Mouse (Mus musculus): ENCODE measurements around the gene Mtus2. TPM values are rescaled to one million over a fixed set of nuclear protein-coding genes. Genes with fewer than 3 reads are reported as not detected.

Mtus2 gene
- total and polyA plus RNA-seq, 2 experiments from 2014 or later, result 38.0 to 41.6 TPM

GRCm38 (mm10) chr5:148328982-148329381, 371.9 kb downstream of the Mtus2 start:
- no peak for ATAC-seq (ENCODE audit: low FRiP score)

DNA sequence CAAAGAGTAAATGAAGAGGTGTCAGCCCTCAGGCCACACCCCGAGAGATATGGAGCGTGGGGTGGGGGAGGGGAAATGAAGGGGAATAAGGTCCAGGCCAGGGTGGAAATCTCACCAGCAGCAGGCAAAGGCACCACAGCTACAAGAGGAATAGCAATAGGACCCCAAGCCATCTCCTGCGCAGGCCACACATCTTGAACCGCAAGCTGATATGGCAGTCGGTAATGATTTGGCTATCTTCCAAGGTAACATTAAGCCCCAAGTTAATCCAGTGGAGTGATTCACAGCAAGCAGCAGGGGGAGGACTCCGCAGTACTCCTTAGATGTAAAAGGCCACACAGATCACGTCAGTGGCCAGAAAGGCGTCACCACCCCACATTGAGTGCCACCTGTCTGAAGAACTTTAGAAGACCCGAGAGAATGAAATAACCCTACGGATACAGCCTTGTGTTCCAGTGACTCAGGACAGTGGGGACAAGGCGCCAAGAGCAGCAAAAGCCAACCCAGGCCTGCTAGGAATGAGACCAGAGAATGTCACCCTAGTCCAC, 374.2 kb downstream of the Mtus2 start:
- Histone ChIP-seq H3K36me3 (ENCODE audit: insufficient read depth, low read length) (peaks cover 12% of the 10 kb centered on the region; the same call in 1 of the 2 replicates), H3K9ac (replicated peaks; ENCODE audit: low read length, poor library complexity, severe bottlenecking) (no peak overlapping the region), H3K4me2 (ENCODE audit: low read depth, low read length, poor library complexity, severe bottlenecking) (no peak overlapping the region), H3K27me3 (ENCODE audit: insufficient read depth, low read length) (no peaks in the 10 kb centered on the region), H3K27ac (ENCODE audit: low read depth, low read length) (no peak overlapping the region), H3K4me1 (ENCODE audit: insufficient read depth, low read length) (no peaks in the 10 kb centered on the region), H3K4me3 (ENCODE audit: low read depth, low read length) (no peak overlapping the region), H3K9me3 (ENCODE audit: low read length) (no peaks in the 10 kb centered on the region)
- ATAC-seq (ENCODE audit: low FRiP score) (peak; percentile 14; the same call in 1 of the 2 replicates), DNase-seq (ENCODE audit: low spot score) (peak; percentile 56)
- TF ChIP-seq CTCF (IDR thresholded peaks at IDR 0.05), result no peak
- 68% methylated on average over 11 of the region's 11 CpGs for WGBS

More at GRCm38 (mm10) chr5:148328982-148329381, 371.9 kb downstream of the Mtus2 start:
- no peak for DNase-seq (ENCODE audit: low spot score)
- Histone ChIP-seq H3K27ac (ENCODE audit: low read depth, low read length) (no peak overlapping the region), H3K4me1 (ENCODE audit: insufficient read depth, low read length) (no peaks in the 10 kb centered on the region), H3K9ac (replicated peaks; ENCODE audit: low read length, poor library complexity, severe bottlenecking) (no peak overlapping the region), H3K36me3 (ENCODE audit: insufficient read depth, low read length) (peaks cover 7% of the 10 kb centered on the region; the same call in 1 of the 2 replicates), H3K4me3 (ENCODE audit: low read depth, low read length) (no peak overlapping the region), H3K9me3 (ENCODE audit: low read length) (no peaks in the 10 kb centered on the region), H3K27me3 (ENCODE audit: insufficient read depth, low read length) (no peaks in the 10 kb centered on the region), H3K4me2 (ENCODE audit: low read depth, low read length, poor library complexity, severe bottlenecking) (no peak overlapping the region)
- no peak for TF ChIP-seq CTCF (IDR thresholded peaks at IDR 0.05)
- WGBS, result 92% methylated on average over 3 of the region's 3 CpGs

DNA sequence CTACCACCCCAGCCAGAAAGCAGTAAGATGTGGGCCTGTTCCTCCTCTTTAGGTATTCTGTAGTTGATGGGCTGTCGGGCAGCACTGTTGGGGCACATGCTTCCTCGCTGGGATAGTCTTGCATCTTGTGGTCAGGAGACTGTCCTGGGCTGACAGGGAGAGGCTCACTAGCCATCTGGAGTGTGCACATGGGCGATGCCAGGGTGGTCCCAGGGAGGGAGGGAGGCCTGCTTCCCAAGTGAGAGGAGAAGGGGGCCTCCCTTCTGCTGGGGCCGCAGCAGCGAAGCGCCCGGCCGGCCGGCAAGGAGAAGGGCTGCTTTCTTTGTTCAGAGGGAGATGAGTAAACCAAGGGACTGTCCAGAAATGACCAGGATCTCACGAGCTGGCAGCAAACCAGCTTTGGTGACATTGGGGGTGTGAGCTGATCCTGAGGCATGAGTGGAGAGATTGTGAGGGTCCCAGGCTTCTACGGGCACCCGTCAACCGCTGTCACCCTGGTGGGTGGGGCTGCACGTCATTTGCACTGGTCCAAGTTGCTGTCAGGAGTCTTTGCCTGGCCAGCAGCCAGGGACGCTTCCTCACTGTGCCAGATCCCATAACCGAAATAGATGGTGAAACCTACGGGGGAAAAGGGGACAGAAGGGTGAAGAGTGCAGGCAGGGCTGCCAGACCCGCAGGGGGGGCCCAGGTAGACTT, 375.0 kb downstream of the Mtus2 start:
- H3K4me2 ChIP-seq (ENCODE audit: low read depth, low read length, poor library complexity, severe bottlenecking), result no peak overlapping the region
- H3K4me3 ChIP-seq (ENCODE audit: low read depth, low read length), result no peak overlapping the region
- H3K27ac ChIP-seq (ENCODE audit: low read depth, low read length), result no peak overlapping the region
- TF ChIP-seq CTCF (IDR thresholded peaks at IDR 0.05), result no peak
- DNase-seq (ENCODE audit: low spot score) (peak; percentile 28), ATAC-seq (ENCODE audit: low FRiP score) (no peak)
- H3K27me3 ChIP-seq (ENCODE audit: insufficient read depth, low read length), result no peaks in the 10 kb centered on the region
- H3K9me3 ChIP-seq (ENCODE audit: low read length), result no peaks in the 10 kb centered on the region
- no peak overlapping the region for H3K9ac ChIP-seq (replicated peaks; ENCODE audit: low read length, poor library complexity, severe bottlenecking)
- 89% methylated on average over 18 of the region's 18 CpGs for WGBS
- no peaks in the 10 kb centered on the region for H3K4me1 ChIP-seq (ENCODE audit: insufficient read depth, low read length)
- H3K36me3 ChIP-seq (ENCODE audit: insufficient read depth, low read length), result peaks cover 12% of the 10 kb centered on the region; the same call in 1 of the 2 replicates

DNA sequence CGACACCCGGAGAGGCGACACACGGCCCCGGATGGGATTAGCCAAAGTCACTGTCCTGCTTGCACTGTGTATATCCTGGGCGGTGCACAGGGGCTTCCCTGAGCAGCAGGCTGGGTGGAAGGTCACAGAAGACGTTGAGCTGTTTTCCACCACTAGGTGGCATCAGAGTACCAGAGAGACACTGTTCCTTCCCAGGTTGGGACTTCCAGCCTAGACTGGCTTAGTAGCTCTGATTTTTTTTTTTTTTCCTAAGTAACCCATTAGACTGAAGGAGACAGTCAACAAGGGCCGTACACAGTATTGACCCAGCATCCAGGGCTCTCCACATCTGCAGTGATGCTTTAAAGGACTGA, 375.5 kb downstream of the Mtus2 start:
- Histone ChIP-seq H3K27ac (ENCODE audit: low read depth, low read length) (no peak overlapping the region), H3K4me2 (ENCODE audit: low read depth, low read length, poor library complexity, severe bottlenecking) (no peak overlapping the region), H3K4me3 (ENCODE audit: low read depth, low read length) (no peak overlapping the region), H3K27me3 (ENCODE audit: insufficient read depth, low read length) (no peaks in the 10 kb centered on the region), H3K9me3 (ENCODE audit: low read length) (no peaks in the 10 kb centered on the region), H3K36me3 (ENCODE audit: insufficient read depth, low read length) (peaks cover 12% of the 10 kb centered on the region; the same call in 1 of the 2 replicates), H3K4me1 (ENCODE audit: insufficient read depth, low read length) (no peaks in the 10 kb centered on the region), H3K9ac (replicated peaks; ENCODE audit: low read length, poor library complexity, severe bottlenecking) (no peak overlapping the region)
- 27% methylated on average over 8 of the region's 8 CpGs for WGBS
- ATAC-seq (ENCODE audit: low FRiP score) (peak; percentile 66), DNase-seq (ENCODE audit: low spot score) (peak; percentile 93)
- peak; percentile 96 for TF ChIP-seq CTCF (IDR thresholded peaks at IDR 0.05)

DNA sequence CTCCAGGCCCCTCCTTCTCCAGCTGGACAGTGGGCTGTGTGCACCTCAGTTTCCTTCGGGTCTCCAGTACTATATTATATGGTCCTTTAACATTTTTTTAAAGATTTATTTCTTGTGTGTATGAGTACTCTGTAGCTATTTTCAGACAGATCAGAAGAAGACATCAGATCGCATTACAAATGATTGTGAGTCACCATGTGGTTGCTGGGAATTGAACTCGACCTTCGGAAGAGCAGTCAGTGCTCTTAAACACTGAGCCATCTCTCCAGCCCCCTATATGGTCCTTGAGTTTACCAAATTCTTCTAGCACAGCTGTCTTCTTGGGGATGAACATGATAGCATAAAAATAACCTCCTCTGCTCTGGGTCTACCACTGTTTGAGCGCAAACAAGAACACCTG, 382.0 kb downstream of the Mtus2 start:
- Histone ChIP-seq H3K36me3 (ENCODE audit: insufficient read depth, low read length) (peaks cover 3% of the 10 kb centered on the region; the same call in 1 of the 2 replicates), H3K9ac (replicated peaks; ENCODE audit: low read length, poor library complexity, severe bottlenecking) (no peak overlapping the region), H3K4me1 (ENCODE audit: insufficient read depth, low read length) (no peaks in the 10 kb centered on the region), H3K27ac (ENCODE audit: low read depth, low read length) (no peak overlapping the region), H3K27me3 (ENCODE audit: insufficient read depth, low read length) (no peaks in the 10 kb centered on the region), H3K4me3 (ENCODE audit: low read depth, low read length) (no peak overlapping the region), H3K4me2 (ENCODE audit: low read depth, low read length, poor library complexity, severe bottlenecking) (no peak overlapping the region), H3K9me3 (ENCODE audit: low read length) (no peaks in the 10 kb centered on the region)
- no peak for DNase-seq (ENCODE audit: low spot score)
- WGBS, result 94% methylated on average over 5 of the region's 5 CpGs
- no peak for TF ChIP-seq CTCF (IDR thresholded peaks at IDR 0.05)
- ATAC-seq (ENCODE audit: low FRiP score), result no peak

DNA sequence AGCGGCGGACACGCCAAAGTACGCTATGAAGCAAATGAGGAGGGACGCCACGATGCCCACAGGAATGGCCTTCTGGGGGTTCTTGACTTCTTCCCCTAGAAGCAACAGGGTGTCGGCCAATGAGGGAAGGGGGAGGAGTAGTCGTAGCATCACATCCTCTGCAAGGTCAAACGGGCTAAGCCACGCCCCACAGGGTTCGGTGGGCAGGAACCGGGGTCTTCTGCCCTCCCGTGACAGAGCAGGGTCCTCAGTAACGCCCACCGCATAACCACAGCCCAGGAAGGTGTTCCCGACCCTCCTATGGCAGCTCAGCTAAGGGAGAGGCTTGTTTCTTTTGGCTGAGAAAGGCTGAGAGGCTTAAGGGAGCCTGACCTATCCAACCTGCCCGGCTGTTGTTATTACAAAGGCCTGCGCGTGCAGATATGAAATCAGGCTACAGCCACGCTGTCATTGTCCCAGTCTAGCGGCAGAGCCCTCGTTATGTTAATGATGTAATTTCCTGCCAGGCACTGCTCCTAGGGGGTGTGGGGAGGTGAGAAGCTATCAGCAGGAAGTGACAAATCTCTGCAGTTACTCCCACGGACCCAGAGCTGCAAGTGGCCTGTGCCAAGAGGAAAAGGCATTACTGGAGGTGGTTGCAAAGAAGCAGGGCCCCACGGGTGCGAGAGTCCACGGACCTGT, 385.1 kb downstream of the Mtus2 start:
- H3K9ac ChIP-seq (replicated peaks; ENCODE audit: low read length, poor library complexity, severe bottlenecking), result no peak overlapping the region
- H3K27ac ChIP-seq (ENCODE audit: low read depth, low read length), result peak overlapping the region; percentile 12; the same call in 1 of the 2 replicates
- H3K36me3 ChIP-seq (ENCODE audit: insufficient read depth, low read length), result no peaks in the 10 kb centered on the region
- no peaks in the 10 kb centered on the region for H3K27me3 ChIP-seq (ENCODE audit: insufficient read depth, low read length)
- H3K9me3 ChIP-seq (ENCODE audit: low read length), result no peaks in the 10 kb centered on the region
- no peaks in the 10 kb centered on the region for H3K4me1 ChIP-seq (ENCODE audit: insufficient read depth, low read length)
- DNase-seq (ENCODE audit: low spot score) (peak; percentile 55), ATAC-seq (ENCODE audit: low FRiP score) (peak; percentile 65)
- H3K4me3 ChIP-seq (ENCODE audit: low read depth, low read length), result no peak overlapping the region
- peak overlapping the region; percentile 26 for H3K4me2 ChIP-seq (ENCODE audit: low read depth, low read length, poor library complexity, severe bottlenecking)
- WGBS, result 47% methylated on average over 26 of the region's 26 CpGs
- no peak for TF ChIP-seq CTCF (IDR thresholded peaks at IDR 0.05)
